Mouse (Mus musculus): ENCODE data around the gene Jmjd7. TPM values are rescaled to one million over a fixed set of nuclear protein-coding genes. Genes with fewer than 3 reads are reported as not detected.

Jmjd7 gene
- polyA plus RNA-seq, 1 experiment from 2014 or later = 23.3 TPM

- 94% methylated on average over 8 of the region's 8 CpGs for WGBS
- Histone ChIP-seq H3K4me3 (replicated peaks; ENCODE audit: low read length) (no peak overlapping the region), H3K27ac (no peak overlapping the region), H3K36me3 (replicated peaks; ENCODE audit: control insufficient read depth, insufficient read depth) (peaks cover 56% of the 10 kb centered on the region), H3K27me3 (ENCODE audit: control insufficient read depth, insufficient read depth, low read length) (no peaks in the 10 kb centered on the region), H3K4me2 (replicated peaks) (no peak overlapping the region), H3K9me3 (ENCODE audit: control insufficient read depth, low read length) (no peaks in the 10 kb centered on the region), H3K4me1 (replicated peaks; ENCODE audit: control insufficient read depth, insufficient read depth, low read length) (peaks cover 15% of the 10 kb centered on the region), H3K9ac (no peak overlapping the region)
- ATAC-seq (ENCODE audit: low FRiP score) (no peak), DNase-seq (ENCODE audit: low spot score) (no peak)
Observed at GRCm38 (mm10) chr2:120030380-120030779, 3.1 kb downstream of the Jmjd7 start.

- Histone ChIP-seq H3K36me3 (replicated peaks; ENCODE audit: control insufficient read depth, insufficient read depth) (peaks cover 78% of the 10 kb centered on the region), H3K27ac (no peak within 1 kb of the TSS), H3K4me2 (replicated peaks) (no peak within 1 kb of the TSS), H3K9me3 (ENCODE audit: control insufficient read depth, low read length) (no peaks in the 10 kb centered on the region), H3K4me1 (replicated peaks; ENCODE audit: control insufficient read depth, insufficient read depth, low read length) (peaks cover 8% of the 10 kb centered on the region; the same call in 1 of the 2 replicates), H3K4me3 (replicated peaks; ENCODE audit: low read length) (no peak within 1 kb of the TSS), H3K27me3 (ENCODE audit: control insufficient read depth, insufficient read depth, low read length) (no peaks in the 10 kb centered on the region), H3K9ac (no peak within 1 kb of the TSS)
- DNase-seq (ENCODE audit: low spot score) = no peak
- ATAC-seq (ENCODE audit: low FRiP score) = no peak
- WGBS = 94% methylated on average over 12 of the region's 12 CpGs
Observed at GRCm38 (mm10) chr2:120032726-120033467, 5.6 kb downstream of the Jmjd7 start, which contains the start of gene Pla2g4b. Gene Pla2g4b, plus strand, starts transcription at chr2:120033417.

GRCm38 (mm10) chr2:120033726-120034125 is 6.4 kb downstream of the Jmjd7 start:
- no peaks in the 10 kb centered on the region for H3K4me1 ChIP-seq (replicated peaks; ENCODE audit: control insufficient read depth, insufficient read depth, low read length)
- no peak overlapping the region for H3K27ac ChIP-seq
- ATAC-seq (ENCODE audit: low FRiP score) (no peak), DNase-seq (ENCODE audit: low spot score) (no peak)
- H3K36me3 ChIP-seq (replicated peaks; ENCODE audit: control insufficient read depth, insufficient read depth) = peaks cover 87% of the 10 kb centered on the region
- H3K27me3 ChIP-seq (ENCODE audit: control insufficient read depth, insufficient read depth, low read length) = no peaks in the 10 kb centered on the region
- H3K4me2 ChIP-seq (replicated peaks) = no peak overlapping the region
- no peaks in the 10 kb centered on the region for H3K9me3 ChIP-seq (ENCODE audit: control insufficient read depth, low read length)
- 75% methylated on average over 5 of the region's 5 CpGs for WGBS
- no peak overlapping the region for H3K9ac ChIP-seq
- no peak overlapping the region for H3K4me3 ChIP-seq (replicated peaks; ENCODE audit: low read length)

- Histone ChIP-seq H3K4me2 (replicated peaks) (no peak overlapping the region), H3K4me3 (replicated peaks; ENCODE audit: low read length) (no peak overlapping the region), H3K27me3 (ENCODE audit: control insufficient read depth, insufficient read depth, low read length) (no peaks in the 10 kb centered on the region), H3K9me3 (ENCODE audit: control insufficient read depth, low read length) (no peaks in the 10 kb centered on the region), H3K27ac (no peak overlapping the region), H3K36me3 (replicated peaks; ENCODE audit: control insufficient read depth, insufficient read depth) (peaks cover 94% of the 10 kb centered on the region), H3K4me1 (replicated peaks; ENCODE audit: control insufficient read depth, insufficient read depth, low read length) (no peaks in the 10 kb centered on the region), H3K9ac (no peak overlapping the region)
- 93% methylated on average over 9 of the region's 9 CpGs for WGBS
- DNase-seq (ENCODE audit: low spot score) = no peak
- ATAC-seq (ENCODE audit: low FRiP score) = no peak
Observed at GRCm38 (mm10) chr2:120037744-120038143, 10.5 kb downstream of the Jmjd7 start.

GRCm38 (mm10) chr2:120040991-120041390 is 13.7 kb downstream of the Jmjd7 start:
- DNase-seq (ENCODE audit: low spot score) (no peak), ATAC-seq (ENCODE audit: low FRiP score) (no peak)
- Histone ChIP-seq H3K4me2 (replicated peaks) (no peak overlapping the region), H3K27me3 (ENCODE audit: control insufficient read depth, insufficient read depth, low read length) (no peaks in the 10 kb centered on the region), H3K4me1 (replicated peaks; ENCODE audit: control insufficient read depth, insufficient read depth, low read length) (no peaks in the 10 kb centered on the region), H3K27ac (no peak overlapping the region), H3K4me3 (replicated peaks; ENCODE audit: low read length) (no peak overlapping the region), H3K9me3 (ENCODE audit: control insufficient read depth, low read length) (no peaks in the 10 kb centered on the region), H3K36me3 (replicated peaks; ENCODE audit: control insufficient read depth, insufficient read depth) (peaks cover 66% of the 10 kb centered on the region), H3K9ac (no peak overlapping the region)
- 81% methylated on average over 5 of the region's 5 CpGs for WGBS

GRCm38 (mm10) chr2:120044101-120044603 is 16.9 kb downstream of the Jmjd7 start:
- Histone ChIP-seq H3K4me3 (replicated peaks; ENCODE audit: low read length) (no peak overlapping the region), H3K4me1 (replicated peaks; ENCODE audit: control insufficient read depth, insufficient read depth, low read length) (no peaks in the 10 kb centered on the region), H3K9ac (no peak overlapping the region), H3K4me2 (replicated peaks) (no peak overlapping the region), H3K9me3 (ENCODE audit: control insufficient read depth, low read length) (no peaks in the 10 kb centered on the region), H3K36me3 (replicated peaks; ENCODE audit: control insufficient read depth, insufficient read depth) (peaks cover 35% of the 10 kb centered on the region), H3K27me3 (ENCODE audit: control insufficient read depth, insufficient read depth, low read length) (no peaks in the 10 kb centered on the region), H3K27ac (no peak overlapping the region)
- no peak for ATAC-seq (ENCODE audit: low FRiP score)
- WGBS = 60% methylated on average over 4 of the region's 4 CpGs
- no peak for DNase-seq (ENCODE audit: low spot score)

GRCm38 (mm10) chr2:120044676-120045075 is 17.4 kb downstream of the Jmjd7 start:
- Histone ChIP-seq H3K4me2 (replicated peaks) (no peak overlapping the region), H3K36me3 (replicated peaks; ENCODE audit: control insufficient read depth, insufficient read depth) (peaks cover 29% of the 10 kb centered on the region), H3K9me3 (ENCODE audit: control insufficient read depth, low read length) (no peaks in the 10 kb centered on the region), H3K4me3 (replicated peaks; ENCODE audit: low read length) (no peak overlapping the region), H3K27me3 (ENCODE audit: control insufficient read depth, insufficient read depth, low read length) (no peaks in the 10 kb centered on the region), H3K9ac (no peak overlapping the region), H3K27ac (no peak overlapping the region), H3K4me1 (replicated peaks; ENCODE audit: control insufficient read depth, insufficient read depth, low read length) (no peaks in the 10 kb centered on the region)
- ATAC-seq (ENCODE audit: low FRiP score) = no peak
- 88% methylated on average over 3 of the region's 3 CpGs for WGBS
- DNase-seq (ENCODE audit: low spot score) = no peak

- Histone ChIP-seq H3K27me3 (ENCODE audit: control insufficient read depth, insufficient read depth, low read length) (no peaks in the 10 kb centered on the region), H3K36me3 (replicated peaks; ENCODE audit: control insufficient read depth, insufficient read depth) (peaks cover 9% of the 10 kb centered on the region), H3K27ac (no peak overlapping the region), H3K4me1 (replicated peaks; ENCODE audit: control insufficient read depth, insufficient read depth, low read length) (no peaks in the 10 kb centered on the region), H3K4me3 (replicated peaks; ENCODE audit: low read length) (no peak overlapping the region), H3K9me3 (ENCODE audit: control insufficient read depth, low read length) (no peaks in the 10 kb centered on the region), H3K9ac (no peak overlapping the region), H3K4me2 (replicated peaks) (no peak overlapping the region)
- ATAC-seq (ENCODE audit: low FRiP score) (no peak), DNase-seq (ENCODE audit: low spot score) (no peak)
- 71% methylated on average over 14 of the region's 14 CpGs for WGBS
Observed at GRCm38 (mm10) chr2:120046486-120047310, 19.4 kb downstream of the Jmjd7 start.

GRCm38 (mm10) chr2:120048173-120048572 is 20.9 kb downstream of the Jmjd7 start:
- Histone ChIP-seq H3K36me3 (replicated peaks; ENCODE audit: control insufficient read depth, insufficient read depth) (no peaks in the 10 kb centered on the region), H3K9ac (no peak overlapping the region), H3K27me3 (ENCODE audit: control insufficient read depth, insufficient read depth, low read length) (no peaks in the 10 kb centered on the region), H3K4me2 (replicated peaks) (no peak overlapping the region), H3K4me3 (replicated peaks; ENCODE audit: low read length) (no peak overlapping the region), H3K9me3 (ENCODE audit: control insufficient read depth, low read length) (no peaks in the 10 kb centered on the region), H3K27ac (no peak overlapping the region), H3K4me1 (replicated peaks; ENCODE audit: control insufficient read depth, insufficient read depth, low read length) (no peaks in the 10 kb centered on the region)
- no peak for DNase-seq (ENCODE audit: low spot score)
- no peak for ATAC-seq (ENCODE audit: low FRiP score)
- WGBS = 78% methylated on average over 9 of the region's 9 CpGs
